Mouse (Mus musculus) fibroblast of lung, adult 2 months (primary cell): ENCODE measurements around the gene Samd4b.
A peak's percentile ranks its signal among the peaks of the same experiment; 100 is the strongest.
"Not testable (repeated sequence)": the region's sequence is repeated elsewhere in the genome, so short reads cannot be mapped to it uniquely, and the experiment has no call there.

Source experiments
- DNase-seq: peaks from one replicate; pipeline ENCODE4 v3.0.0-alpha.2; 2011; ENCODE audit warnings: low read depth

Gene Samd4b

DNA sequence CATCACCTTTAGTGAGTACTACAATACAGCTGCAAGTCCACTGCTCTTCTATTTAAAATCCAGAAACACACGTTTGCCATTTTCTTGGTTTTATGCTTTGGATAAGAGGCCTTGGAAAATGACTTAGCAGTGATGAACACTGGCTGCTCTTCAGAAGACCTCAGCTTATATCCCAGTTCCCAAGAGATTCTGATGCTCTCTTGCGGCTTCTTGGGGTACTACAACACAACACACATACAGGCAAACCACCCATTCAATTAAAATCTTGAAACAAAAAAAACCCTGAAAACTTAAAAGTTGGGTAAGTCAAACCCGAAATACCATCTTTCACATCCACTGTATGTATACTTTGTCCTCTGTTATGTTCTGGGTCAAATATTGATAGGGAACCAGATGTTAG is 199.9 kb downstream of the Samd4b start:
- no peak for DNase-seq

GRCm38 (mm10) chr7:28395425-28395824 is 202.5 kb downstream of the Samd4b start:
- DNase-seq = no peak

DNA sequence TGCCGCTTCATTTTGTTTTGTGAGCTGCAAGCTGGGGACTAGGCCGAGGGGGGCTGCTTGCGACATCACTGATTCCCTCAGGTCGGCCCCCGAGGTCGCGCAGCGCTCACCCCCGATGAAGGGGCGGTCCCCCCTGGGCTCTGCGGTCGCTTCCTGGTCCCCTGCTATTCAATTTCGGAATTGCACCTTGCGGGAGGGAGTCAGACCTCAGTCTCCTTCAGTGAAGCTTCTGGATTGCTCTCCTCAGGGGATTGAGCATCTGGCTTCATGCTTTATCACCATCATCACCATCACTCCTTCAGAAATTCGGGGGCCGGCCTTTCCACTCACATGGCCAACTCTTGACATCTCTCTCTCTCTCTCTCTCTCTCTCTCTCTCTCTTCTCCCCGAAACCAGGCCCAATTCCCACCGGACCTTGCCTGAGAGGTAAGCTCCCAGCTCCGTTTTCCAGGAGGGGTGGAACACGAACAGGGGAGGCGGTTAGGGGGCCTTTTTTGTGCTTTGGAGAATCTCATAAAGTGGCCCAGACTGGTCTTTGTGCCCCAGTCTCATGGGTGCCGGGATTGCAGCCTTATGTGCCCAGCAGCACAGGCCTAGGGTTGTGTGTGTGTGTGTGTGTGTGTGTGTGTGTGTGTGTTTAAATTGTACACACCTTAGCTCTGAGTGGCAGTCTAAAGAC is 204.5 kb downstream of the Samd4b start:
- DNase-seq = no peak

- peak; percentile 100 for DNase-seq
Measured at GRCm38 (mm10) chr7:28392429-28393271, 205.3 kb downstream of the Samd4b start, which contains the start of the genes Med29 and Paf1. Gene Med29, minus strand, starts transcription at chr7:28392708. Gene Paf1, plus strand, starts transcription at chr7:28392951.

GRCm38 (mm10) chr7:28390331-28390730 is 207.6 kb downstream of the Samd4b start:
- DNase-seq = no peak

GRCm38 (mm10) chr7:28387384-28387783 is 210.6 kb downstream of the Samd4b start:
- DNase-seq = not testable (repeated sequence)

DNA sequence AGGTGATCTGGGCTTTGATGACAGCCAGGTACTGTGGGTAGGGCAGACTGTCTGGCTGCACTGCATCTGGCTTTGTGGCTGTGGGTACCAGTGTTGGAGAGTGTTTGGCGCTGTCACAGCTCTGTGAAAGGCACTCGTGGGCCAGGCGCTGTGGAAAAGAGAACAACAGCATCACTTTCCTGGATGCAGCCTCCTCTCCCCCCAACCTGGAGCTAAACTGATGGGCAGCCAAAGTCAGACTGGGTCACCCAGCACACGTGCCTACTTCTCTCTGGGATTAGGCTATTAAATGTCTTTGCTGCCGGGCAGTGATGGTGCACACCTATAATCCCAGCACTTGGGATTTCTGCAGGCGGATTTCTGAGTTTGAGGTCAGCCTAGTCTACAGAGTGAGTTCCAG is 211.1 kb downstream of the Samd4b start:
- DNase-seq = not testable (repeated sequence)

DNA sequence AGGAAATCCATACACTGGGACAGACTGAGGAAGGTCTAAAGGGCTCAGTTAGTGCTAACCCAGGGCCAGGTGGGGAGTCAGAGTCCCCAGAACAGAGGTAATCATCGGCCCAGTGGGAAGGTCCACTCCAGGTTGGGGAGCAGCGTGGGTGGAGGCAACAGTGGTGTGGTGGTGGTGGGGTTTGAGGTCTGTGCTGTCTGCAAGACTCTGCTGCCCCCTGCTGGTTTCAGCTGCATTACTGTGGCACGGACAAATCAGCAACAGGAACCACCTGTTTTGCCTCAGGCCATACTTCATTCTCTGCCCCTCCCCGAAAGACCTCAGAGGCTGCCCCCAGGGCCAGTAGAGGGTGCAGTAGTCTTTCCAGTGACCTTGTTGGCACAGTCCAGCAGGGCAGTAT is 211.5 kb downstream of the Samd4b start:
- DNase-seq = peak; percentile 62

DNA sequence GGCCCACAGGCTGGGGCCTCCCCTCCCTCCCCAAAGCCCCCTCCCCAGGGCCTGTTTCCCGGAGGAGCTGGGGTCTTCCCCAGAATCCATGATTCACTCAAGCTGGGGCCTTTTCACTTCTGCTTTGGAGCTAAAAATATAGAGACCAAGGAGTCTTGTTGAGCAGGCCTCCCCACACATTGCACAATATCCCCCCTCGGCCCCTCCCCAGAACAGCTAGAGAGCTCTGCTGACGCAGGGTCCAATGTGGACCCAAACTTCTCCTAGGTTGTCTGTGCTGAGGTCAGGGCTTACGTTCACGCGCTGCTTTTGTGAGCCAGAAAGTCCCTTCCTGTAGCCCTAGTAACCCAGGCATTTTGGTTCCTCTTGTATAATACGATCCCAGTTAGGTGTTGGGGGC is 211.9 kb downstream of the Samd4b start:
- no peak for DNase-seq

DNA sequence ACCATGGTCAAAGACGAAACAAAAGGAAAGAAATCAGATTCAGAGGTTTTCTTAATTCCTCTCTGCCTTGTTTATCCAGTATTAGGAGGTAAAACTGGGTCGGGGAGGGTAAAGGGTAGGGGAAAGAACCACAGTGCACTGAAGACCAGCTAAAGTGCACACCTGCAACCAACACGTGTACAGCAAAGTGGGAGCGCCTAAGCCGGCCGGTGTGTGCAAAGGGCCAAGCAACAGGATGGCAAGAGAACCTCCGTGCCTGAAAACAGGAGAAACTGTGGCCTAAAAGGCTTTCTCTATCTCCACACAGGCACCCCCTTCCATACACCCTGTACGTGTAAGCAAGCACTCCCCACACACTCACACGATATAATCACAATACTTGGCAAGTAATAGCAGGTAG is 212.7 kb downstream of the Samd4b start:
- no peak for DNase-seq

- DNase-seq = no peak
Measured at GRCm38 (mm10) chr7:28384162-28384561, 213.8 kb downstream of the Samd4b start.

DNA sequence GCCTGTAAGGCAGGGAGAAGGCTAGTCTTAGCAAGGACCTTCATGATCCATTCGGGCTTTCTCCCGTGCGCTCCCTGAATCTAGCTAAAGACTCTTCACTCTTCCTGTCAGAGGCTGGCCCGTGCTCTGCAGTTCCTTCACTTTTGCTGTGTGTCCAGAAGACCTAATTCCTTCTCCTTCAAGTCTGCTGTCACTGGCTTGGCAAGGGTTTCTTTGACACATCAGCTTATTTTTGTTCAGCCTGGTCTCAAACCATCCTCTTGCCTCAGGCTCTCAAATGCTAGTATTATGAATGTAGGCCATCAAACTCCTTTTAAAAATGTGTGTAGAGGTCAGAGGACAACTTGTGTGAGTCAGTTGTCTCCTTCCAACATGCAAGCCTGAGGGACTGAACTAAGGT is 214.3 kb downstream of the Samd4b start:
- DNase-seq = no peak

DNA sequence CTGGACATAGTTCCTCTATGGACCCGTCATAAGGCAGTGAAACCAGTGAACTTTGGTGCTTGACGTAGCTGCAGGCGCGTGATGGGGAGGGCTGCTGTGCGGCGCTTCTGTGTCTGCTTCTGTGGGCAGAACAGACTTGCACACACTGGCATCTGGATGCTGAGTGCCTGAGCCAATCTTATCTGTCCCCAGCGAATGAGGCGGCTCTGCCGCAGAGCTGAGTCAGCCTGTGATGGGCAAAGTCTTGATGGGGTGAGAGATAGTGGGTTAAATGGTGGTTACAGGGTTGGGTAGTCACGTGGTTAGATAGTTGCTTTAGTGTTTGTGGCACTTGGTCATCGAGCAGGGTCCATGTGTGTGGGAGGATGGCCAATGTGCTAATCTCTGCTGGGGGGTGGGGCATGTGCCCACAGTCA is 215.0 kb downstream of the Samd4b start:
- peak; percentile 71 for DNase-seq

DNA sequence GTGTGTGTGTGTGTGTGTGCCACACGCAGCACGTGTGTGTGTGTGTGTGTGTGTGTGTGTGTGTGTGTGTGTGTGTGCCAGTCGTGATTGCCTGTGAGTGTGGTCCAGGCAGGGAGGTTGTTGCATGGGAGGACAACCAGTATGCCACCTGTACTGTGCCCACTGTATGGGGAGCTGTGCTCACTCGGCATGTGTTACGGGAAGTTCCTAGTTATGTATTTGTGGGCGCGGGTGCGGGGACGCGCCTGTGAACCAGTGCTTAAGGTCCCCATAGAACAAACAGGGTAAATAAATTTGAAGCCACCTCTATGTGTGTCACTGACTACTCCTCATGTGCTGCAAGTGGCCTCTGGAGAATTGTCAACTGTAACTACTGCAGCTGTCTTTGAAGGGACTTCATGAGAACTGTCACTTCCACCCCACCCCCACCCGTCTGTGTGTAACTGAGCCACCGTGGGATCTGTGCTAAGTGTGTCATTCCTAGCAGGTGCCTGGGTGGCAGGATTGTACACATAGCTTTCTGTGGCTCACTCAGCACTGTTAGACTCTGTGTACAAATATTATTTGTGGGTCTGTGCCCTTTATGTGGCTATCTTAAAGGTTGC is 215.5 kb downstream of the Samd4b start:
- DNase-seq = no peak

- peak; percentile 80 for DNase-seq
Measured at GRCm38 (mm10) chr7:28381938-28382337, 216.0 kb downstream of the Samd4b start.

GRCm38 (mm10) chr7:28381017-28381790 is 216.7 kb downstream of the Samd4b start:
- DNase-seq = peak; percentile 95

DNA sequence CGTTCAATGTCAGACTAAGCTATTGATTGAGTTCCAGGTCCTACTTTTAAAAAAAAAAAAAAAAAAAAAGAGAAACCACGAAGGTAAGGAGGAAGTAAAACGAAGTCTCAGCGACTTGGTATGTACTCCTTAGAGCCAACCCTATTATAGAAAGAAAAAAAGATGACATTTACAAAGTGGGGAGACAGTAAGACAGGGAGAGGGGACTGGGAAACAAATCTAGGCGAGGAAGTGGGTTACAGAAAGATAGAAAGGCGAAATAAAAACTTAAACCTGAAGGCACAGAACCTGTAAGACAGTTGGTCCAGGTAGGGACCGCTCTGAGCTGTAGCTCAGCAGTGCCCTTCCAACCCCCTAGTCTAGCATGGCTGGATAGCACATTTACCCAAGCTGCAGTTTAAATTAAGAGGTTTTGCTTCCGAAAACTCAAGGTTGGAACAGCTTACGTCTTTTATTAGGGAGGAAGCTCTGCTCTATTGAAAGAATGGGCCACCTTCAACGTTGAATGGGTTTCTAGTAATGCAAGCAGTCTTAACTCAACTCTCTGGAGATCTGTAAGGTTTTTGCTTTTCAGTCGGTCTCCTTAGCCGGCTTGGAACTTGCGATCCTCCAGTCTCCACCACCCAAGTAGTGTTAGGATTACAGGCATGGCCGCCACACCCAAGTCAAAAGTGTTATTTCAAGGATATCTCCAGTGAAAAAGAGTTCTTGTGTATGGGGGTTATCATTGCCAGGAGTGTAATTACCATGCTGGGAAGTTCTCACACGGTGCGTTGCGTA is 217.5 kb downstream of the Samd4b start, which contains the start of gene Zfp36:
Gene Zfp36, minus strand, starts transcription at position 17 of the 780 bp plus-strand sequence.
- no peak for DNase-seq

DNA sequence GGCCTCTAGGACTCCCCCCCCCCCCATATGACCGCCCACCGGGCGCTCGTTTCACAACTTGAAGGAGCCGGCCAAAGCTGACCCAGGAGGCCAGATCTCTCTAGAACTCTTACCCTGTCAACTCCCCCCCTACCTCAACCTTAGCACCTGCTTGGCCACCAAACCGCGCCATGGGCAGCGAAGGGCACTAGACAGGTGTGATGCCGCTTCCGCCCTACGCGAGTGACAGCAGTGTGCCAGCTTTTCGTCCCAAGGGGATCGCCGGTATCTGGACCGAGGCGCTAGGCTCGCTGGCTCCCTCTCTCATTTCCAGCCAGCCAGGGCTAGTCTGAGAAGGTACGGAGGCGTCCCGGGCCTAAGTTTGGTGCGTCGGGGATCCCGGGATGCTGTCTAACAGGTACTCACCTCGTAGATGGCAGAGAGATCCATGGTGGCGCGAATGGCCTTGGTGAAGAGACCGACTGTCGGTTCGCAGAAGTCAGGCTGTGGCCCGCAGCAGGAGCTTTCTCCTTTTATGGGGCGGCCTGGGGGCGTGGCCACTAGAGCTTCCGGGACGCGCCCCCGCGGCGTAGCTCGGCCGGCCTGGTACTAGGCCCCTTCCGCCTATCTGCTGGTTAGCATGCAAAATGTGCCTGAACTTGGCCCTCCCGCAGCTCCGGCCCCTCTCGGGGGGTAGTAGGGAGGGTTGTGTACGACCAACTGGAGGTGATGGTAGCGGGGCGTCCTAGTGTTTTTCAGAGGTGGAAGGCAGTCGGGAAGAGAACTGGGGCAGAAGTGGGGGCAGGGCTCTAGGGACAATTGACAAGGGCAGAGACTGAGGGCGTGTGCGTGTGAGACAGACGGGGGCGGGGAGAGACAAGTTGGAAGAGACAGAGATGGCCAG is 218.9 kb downstream of the Samd4b start:
- DNase-seq = peak; percentile 59

- DNase-seq = no peak
Measured at GRCm38 (mm10) chr7:28378066-28378690, 219.8 kb downstream of the Samd4b start.
